ENCODE assay signal across 8 mouse cellular contexts in the genomic region with DNA sequence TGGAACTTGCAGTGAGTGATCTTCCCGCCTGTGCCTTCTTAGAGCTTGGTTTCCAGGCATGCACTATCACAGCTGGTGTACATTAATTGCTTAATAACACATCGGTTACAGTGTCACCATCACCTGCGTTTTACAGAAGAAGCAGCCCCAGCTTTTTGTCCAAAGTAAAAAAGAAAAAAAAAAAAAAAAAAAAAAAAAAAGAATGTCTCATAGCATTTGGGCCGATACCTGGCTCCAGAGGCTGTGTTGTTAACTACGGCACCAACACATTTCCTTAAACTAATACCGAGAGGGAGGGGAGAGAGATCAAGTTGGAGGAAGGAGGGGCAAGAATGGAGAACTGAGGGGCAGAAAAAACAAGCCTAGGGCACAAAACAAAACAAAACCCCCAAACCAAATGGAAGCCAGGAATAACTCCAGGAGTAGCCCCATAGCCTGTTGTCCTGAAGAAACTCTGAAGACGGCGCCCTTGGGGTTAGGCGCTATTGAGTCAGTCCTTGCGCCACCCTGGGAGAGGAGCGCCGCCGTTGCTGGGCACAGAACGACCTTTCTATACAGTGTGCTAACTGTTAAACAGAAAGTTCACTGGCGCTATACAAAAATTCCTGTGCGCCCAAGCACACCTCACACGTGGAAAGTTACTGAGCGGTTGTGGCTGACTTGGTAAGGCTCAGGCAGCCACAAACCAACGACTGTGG. TPM values are rescaled to one million over a fixed set of nuclear protein-coding genes. Genes with fewer than 3 reads are reported as not detected.
DNase-seq lines count a peak whose midpoint lies in the region; ATAC-seq and TF ChIP-seq lines count a peak whose summit lies in the region.

No protein-coding gene starts in this region.

- peaks cover 6% of the 10 kb centered on the region for H3K27me3 ChIP-seq in forebrain, embryonic 11.5 days (ENCODE audit: control insufficient read depth, insufficient read depth, low read length)
- no peaks in the 10 kb centered on the region for H3K27me3 ChIP-seq in kidney, postnatal 0 days (ENCODE audit: insufficient read depth, low read length)
- no peaks in the 10 kb centered on the region for H3K27me3 ChIP-seq in stomach, embryonic 15.5 days (replicated peaks)

- H3K4me1 ChIP-seq in forebrain, embryonic 11.5 days (replicated peaks; ENCODE audit: control insufficient read depth, insufficient read depth, low read length), result peaks cover 1% of the 10 kb centered on the region; the same call in 1 of the 2 replicates
- no peaks in the 10 kb centered on the region for H3K4me1 ChIP-seq in kidney, postnatal 0 days (replicated peaks; ENCODE audit: insufficient read depth, low read length)
- peaks cover 14% of the 10 kb centered on the region for H3K4me1 ChIP-seq in stomach, embryonic 15.5 days

- no peaks in the 10 kb centered on the region for H3K79me2 ChIP-seq in macrophage (ENCODE audit: inconsistent target)

- H3K9ac ChIP-seq in forebrain, embryonic 11.5 days (ENCODE audit: low read length), result peak overlapping the region; percentile 95; the same call in 1 of the 2 replicates
- peak overlapping the region; percentile 90; the same call in 1 of the 2 replicates for H3K9ac ChIP-seq in kidney, postnatal 0 days (ENCODE audit: low read depth, low read length)
- no peak overlapping the region; the same call in 1 of the 2 replicates for H3K9ac ChIP-seq in stomach, embryonic 15.5 days

- 17% methylated on average over 19 of the region's 19 CpGs for WGBS in forebrain, embryonic 11.5 days
- WGBS in kidney, postnatal 0 days, result 11% methylated on average over 19 of the region's 19 CpGs
- 21% methylated on average over 19 of the region's 19 CpGs for WGBS in macrophage (ENCODE audit: missing documents)
- 15% methylated on average over 19 of the region's 19 CpGs for WGBS in stomach, embryonic 15.5 days

- no peak for ATAC-seq in forebrain, embryonic 11.5 days (replicated peaks; ENCODE audit: low FRiP score)
- no peak; the same call in 1 of the 2 replicates for ATAC-seq in kidney, postnatal 0 days (replicated peaks; ENCODE audit: low FRiP score, low read depth)
- peak; percentile 12 for ATAC-seq in stomach, embryonic 15.5 days (ENCODE audit: insufficient read depth, low FRiP score, low read depth)

- peak overlapping the region; percentile 84 for H3K4me2 ChIP-seq in forebrain, embryonic 11.5 days (ENCODE audit: low read depth, low read length, severe bottlenecking)
- peak overlapping the region; percentile 98 for H3K4me2 ChIP-seq in kidney, postnatal 0 days (ENCODE audit: low read length)
- peak overlapping the region; percentile 82 for H3K4me2 ChIP-seq in stomach, embryonic 15.5 days

- TF ChIP-seq CTCF in kidney, postnatal 0 days (IDR thresholded peaks at IDR 0.05; ENCODE audit: low read depth), result peak; percentile 26

- no peaks in the 10 kb centered on the region; the same call in 1 of the 2 replicates for H3K36me3 ChIP-seq in forebrain, embryonic 11.5 days (ENCODE audit: control insufficient read depth, insufficient read depth, low read length)
- no peaks in the 10 kb centered on the region for H3K36me3 ChIP-seq in kidney, postnatal 0 days (ENCODE audit: insufficient read depth, low read length)
- H3K36me3 ChIP-seq in macrophage (ENCODE audit: inconsistent target), result no peaks in the 10 kb centered on the region
- no peaks in the 10 kb centered on the region for H3K36me3 ChIP-seq in stomach, embryonic 15.5 days

- no peak overlapping the region for H3K27ac ChIP-seq in forebrain, embryonic 11.5 days (ENCODE audit: low read depth, low read length)
- peak overlapping the region; percentile 99 for H3K27ac ChIP-seq in kidney, postnatal 0 days
- H3K27ac ChIP-seq in macrophage, result no peak overlapping the region
- peak overlapping the region; percentile 95 for H3K27ac ChIP-seq in stomach, embryonic 15.5 days

- no peaks in the 10 kb centered on the region for H3K9me3 ChIP-seq in forebrain, embryonic 11.5 days (ENCODE audit: control insufficient read depth, low read length)
- no peaks in the 10 kb centered on the region for H3K9me3 ChIP-seq in kidney, postnatal 0 days (replicated peaks; ENCODE audit: low read length)
- H3K9me3 ChIP-seq in stomach, embryonic 15.5 days, result no peaks in the 10 kb centered on the region

- DNase-seq in urinary bladder, postnatal 14 days (ENCODE audit: low spot score), result peak; percentile 45
- DNase-seq in urinary bladder, postnatal 4 days (ENCODE audit: low spot score in 2 of 2), result no peak
- DNase-seq in forebrain, embryonic 11.5 days (ENCODE audit: low spot score), result peak; percentile 72
- DNase-seq in kidney, postnatal 0 days (ENCODE audit: low spot score), result peak; percentile 83
- DNase-seq in layer of hippocampus, adult 11-12 months (ENCODE audit: low spot score), result no peak
- DNase-seq in cerebellum, postnatal 36 days, result no peak

- peak overlapping the region; percentile 19; the same call in 1 of the 2 replicates for H3K4me3 ChIP-seq in forebrain, embryonic 11.5 days (ENCODE audit: low read depth, low read length)
- peak overlapping the region; percentile 82; the same call in 1 of the 2 replicates for H3K4me3 ChIP-seq in kidney, postnatal 0 days (replicated peaks; ENCODE audit: low read depth, low read length)
- peak overlapping the region; percentile 10; the same call in 1 of the 2 replicates for H3K4me3 ChIP-seq in macrophage (ENCODE audit: inconsistent target)
- H3K4me3 ChIP-seq in stomach, embryonic 15.5 days (replicated peaks), result peak overlapping the region; percentile 69; the same call in 1 of the 2 replicates

RNA-seq across cellular contexts. Expression of a gene that starts 0.6 kb away (rescaled TPM):
- 342 and 364 TPM in 2 replicates for polyA plus RNA-seq in forebrain, embryonic 11.5 days (2014; fragmentation: Nextera tagmentation; extraction: Ambion mirVana)
- polyA plus RNA-seq in kidney, postnatal 0 days (2015; fragmentation: Nextera tagmentation; extraction: Ambion mirVana), result 486 and 489 TPM in 2 replicates
- 1 to 10 TPM in 3 of 26 experiments, under 1 TPM in 7, not detected in 16; 0.49 to 3.1 (median 0.89) TPM for total RNA-seq in macrophage (2018; cell fraction: chromatin; rRNA removed)
- total RNA-seq in macrophage (2018; cell fraction: cytosol; rRNA removed), result 10 to 100 TPM in 13 of 26 experiments, 1 to 10 TPM in 11, under 1 TPM in 2; 0.99 to 16.4 (median 8.0) TPM
- 1 to 10 TPM in 19 of 26 experiments, under 1 TPM in 6, not detected in 1; 0.43 to 6.2 (median 2.5) TPM for total RNA-seq in macrophage (2018; cell fraction: nucleus; rRNA removed)
- 5.6 to 18.3 TPM (median 12.2 TPM) in 3 replicates for polyA plus RNA-seq in macrophage (2018)
- polyA plus RNA-seq in stomach, embryonic 15.5 days (2015; fragmentation: Nextera tagmentation; extraction: Ambion mirVana), result 294 and 352 TPM in 2 replicates

RNA-seq across cellular contexts. Expression of a gene that starts 36.7 kb away (rescaled TPM):
- 59.0 and 69.7 TPM in 2 replicates for polyA plus RNA-seq in forebrain, embryonic 11.5 days (2014; fragmentation: Nextera tagmentation; extraction: Ambion mirVana)
- 84.7 and 85.1 TPM in 2 replicates for polyA plus RNA-seq in kidney, postnatal 0 days (2015; fragmentation: Nextera tagmentation; extraction: Ambion mirVana)
- total RNA-seq in macrophage (2018; cell fraction: chromatin; rRNA removed), result 10 to 100 TPM in 22 of 26 experiments, 1 to 10 TPM in 4; 5.4 to 34.1 (median 18.6) TPM
- total RNA-seq in macrophage (2018; cell fraction: cytosol; rRNA removed), result 10 to 100 TPM; 10.6 to 24.1 (median 19.6) TPM
- 10 to 100 TPM in 20 of 26 experiments, 1 to 10 TPM in 6; 6.9 to 28.0 (median 15.4) TPM for total RNA-seq in macrophage (2018; cell fraction: nucleus; rRNA removed)
- 17.5 to 43.3 TPM (median 21.2 TPM) in 3 replicates for polyA plus RNA-seq in macrophage (2018)
- polyA plus RNA-seq in stomach, embryonic 15.5 days (2015; fragmentation: Nextera tagmentation; extraction: Ambion mirVana), result 64.6 and 66.9 TPM in 2 replicates

RNA-seq across cellular contexts. Expression of a gene that starts 53.6 kb away (rescaled TPM):
- polyA plus RNA-seq in forebrain, embryonic 11.5 days (2014; fragmentation: Nextera tagmentation; extraction: Ambion mirVana), result 11.1 and 12.2 TPM in 2 replicates
- polyA plus RNA-seq in kidney, postnatal 0 days (2015; fragmentation: Nextera tagmentation; extraction: Ambion mirVana), result 11.8 and 17.4 TPM in 2 replicates
- 10 to 100 TPM in 17 of 26 experiments, 1 to 10 TPM in 3, not detected in 6; 3.4 to 25.3 (median 12.7) TPM for total RNA-seq in macrophage (2018; cell fraction: chromatin; rRNA removed)
- total RNA-seq in macrophage (2018; cell fraction: cytosol; rRNA removed), result 1 to 10 TPM in 9 of 26 experiments, under 1 TPM in 10, not detected in 7; 0.36 to 2.5 (median 0.89) TPM
- total RNA-seq in macrophage (2018; cell fraction: nucleus; rRNA removed), result 1 to 10 TPM in 16 of 26 experiments, not detected in 10; 1.5 to 5.6 (median 3.7) TPM
- polyA plus RNA-seq in macrophage (2018), result 0.69 to 2.7 TPM (median 1.2 TPM) in 3 replicates
- 9.6 and 36.0 TPM in 2 replicates for polyA plus RNA-seq in stomach, embryonic 15.5 days (2015; fragmentation: Nextera tagmentation; extraction: Ambion mirVana)

Comparison
In these comparisons a context has a peak if more than half of its experiments do, and no peak if none do; other contexts are left out.
1. DNase-seq: peak in urinary bladder, postnatal 14 days (single experiment), forebrain, embryonic 11.5 days (single experiment) and kidney, postnatal 0 days (single experiment); none in urinary bladder, postnatal 4 days (0 of 2), layer of hippocampus, adult 11-12 months (single experiment) and cerebellum, postnatal 36 days (0 of 2).
2. H3K27ac ChIP-seq: peak in kidney, postnatal 0 days (single experiment) and stomach, embryonic 15.5 days (single experiment); none in forebrain, embryonic 11.5 days (single experiment) and macrophage (single experiment).
3. H3K4me3 ChIP-seq: peak in every context shown above with its lines; median percentile 82 in kidney, postnatal 0 days; 69 in stomach, embryonic 15.5 days; 19 in forebrain, embryonic 11.5 days; 10 in macrophage.
4. RNA of a gene that starts 0.6 kb away (polyA plus RNA-seq): 486 to 489 TPM in kidney, postnatal 0 days, 342 to 364 TPM in forebrain, embryonic 11.5 days and 294 to 352 TPM in stomach, embryonic 15.5 days; 5.6 to 18.3 TPM in macrophage; every median in the first group is over 10 times any median in the second.
5. Peak in every context shown above with its lines, with median percentiles within 50 percentile points of each other: H3K4me2 ChIP-seq.